Mouse (Mus musculus): ENCODE results near the gene Hnrnpul2. TPM values are rescaled to one million over a fixed set of nuclear protein-coding genes. Genes with fewer than 3 reads are reported as not detected.

Gene Hnrnpul2
- polyA plus RNA-seq, 1 experiment, result 4.8 TPM

Other genes starting within 250 kb of the Hnrnpul2 start
- not detected in 2 replicates for gene Slc22a8, start 228.8 kb upstream of the Hnrnpul2 start, polyA plus RNA-seq (2012; rRNA removed)
- not detected in 2 replicates for gene Slc22a6, start 202.0 kb upstream of the Hnrnpul2 start, polyA plus RNA-seq (2012; rRNA removed)
- 2.4 and 2.8 TPM in 2 replicates for gene Chrm1, start 156.2 kb upstream of the Hnrnpul2 start, polyA plus RNA-seq (2012; rRNA removed)
- gene Slc3a2, start 96.6 kb upstream of the Hnrnpul2 start, polyA plus RNA-seq (2012; rRNA removed), result 59.0 and 70.9 TPM in 2 replicates
- gene Wdr74, start 84.2 kb upstream of the Hnrnpul2 start, polyA plus RNA-seq (2012; rRNA removed), result 13.9 and 17.6 TPM in 2 replicates
- gene 1700092M07Rik, start 79.3 kb upstream of the Hnrnpul2 start, polyA plus RNA-seq (2012; rRNA removed), result not detected in 2 replicates
- 28.6 and 29.7 TPM in 2 replicates for gene Stx5a, start 78.6 kb upstream of the Hnrnpul2 start, polyA plus RNA-seq (2012; rRNA removed)
- 24.7 and 38.5 TPM in 2 replicates for gene Nxf1, start 62.9 kb upstream of the Hnrnpul2 start, polyA plus RNA-seq (2012; rRNA removed)
- 107 and 138 TPM in 2 replicates for gene Tmem223, start 49.0 kb upstream of the Hnrnpul2 start, polyA plus RNA-seq (2012; rRNA removed)
- 63.5 and 70.7 TPM in 2 replicates for gene Tmem179b, start 45.5 kb upstream of the Hnrnpul2 start, polyA plus RNA-seq (2012; rRNA removed)
- gene Taf6l, start 33.6 kb upstream of the Hnrnpul2 start, polyA plus RNA-seq (2012; rRNA removed), result 5.5 and 9.3 TPM in 2 replicates
- gene Polr2g, start 21.4 kb upstream of the Hnrnpul2 start, polyA plus RNA-seq (2012; rRNA removed), result 9.7 and 10.4 TPM in 2 replicates
- 0.48 and 0.78 TPM in 2 replicates for gene Zbtb3, start 17.5 kb upstream of the Hnrnpul2 start, polyA plus RNA-seq (2012; rRNA removed)
- 1.4 and 2.1 TPM in 2 replicates for gene Ttc9c, start 677 bp upstream of the Hnrnpul2 start, polyA plus RNA-seq (2012; rRNA removed)
- 0.61 TPM in 1 of 2 replicates, not detected in the other for gene AC129217.1, start 9.8 kb downstream of the Hnrnpul2 start, polyA plus RNA-seq (2012; rRNA removed)
- 102 and 130 TPM in 2 replicates for gene Bscl2, start 17.5 kb downstream of the Hnrnpul2 start, polyA plus RNA-seq (2012; rRNA removed)
- 0.41 and 0.42 TPM in 2 replicates for gene Gng3, start 19.2 kb downstream of the Hnrnpul2 start, polyA plus RNA-seq (2012; rRNA removed)
- gene Lrrn4cl, start 30.8 kb downstream of the Hnrnpul2 start, polyA plus RNA-seq (2012; rRNA removed), result 1.0 and 1.1 TPM in 2 replicates
- gene Ubxn1, start 51.5 kb downstream of the Hnrnpul2 start, polyA plus RNA-seq (2012; rRNA removed), result 92.0 and 115 TPM in 2 replicates
- 7.5 and 9.7 TPM in 2 replicates for gene Uqcc3, start 60.9 kb downstream of the Hnrnpul2 start, polyA plus RNA-seq (2012; rRNA removed)
- 0.36 and 0.58 TPM in 2 replicates for gene Lbhd1, start 63.7 kb downstream of the Hnrnpul2 start, polyA plus RNA-seq (2012; rRNA removed)
- gene Gm49403, start 63.9 kb downstream of the Hnrnpul2 start, polyA plus RNA-seq (2012; rRNA removed), result not detected in 2 replicates
- 2.3 and 2.6 TPM in 2 replicates for gene 1810009A15Rik, start 68.8 kb downstream of the Hnrnpul2 start, polyA plus RNA-seq (2012; rRNA removed)
- 0.21 TPM in 1 of 2 replicates, not detected in the other for gene Gm49416, start 68.9 kb downstream of the Hnrnpul2 start, polyA plus RNA-seq (2012; rRNA removed)
- gene Ints5, start 73.0 kb downstream of the Hnrnpul2 start, polyA plus RNA-seq (2012; rRNA removed), result 12.8 and 15.7 TPM in 2 replicates
- gene Ganab, start 78.1 kb downstream of the Hnrnpul2 start, polyA plus RNA-seq (2012; rRNA removed), result 23.0 and 34.6 TPM in 2 replicates
- gene B3gat3, start 100.4 kb downstream of the Hnrnpul2 start, polyA plus RNA-seq (2012; rRNA removed), result 51.9 and 68.6 TPM in 2 replicates
- 10.0 and 15.1 TPM in 2 replicates for gene Rom1, start 109.3 kb downstream of the Hnrnpul2 start, polyA plus RNA-seq (2012; rRNA removed)
- 27.6 and 30.6 TPM in 2 replicates for gene Eml3, start 109.5 kb downstream of the Hnrnpul2 start, polyA plus RNA-seq (2012; rRNA removed)
- 7.1 and 8.7 TPM in 2 replicates for gene Mta2, start 121.9 kb downstream of the Hnrnpul2 start, polyA plus RNA-seq (2012; rRNA removed)
- 6.5 and 9.3 TPM in 2 replicates for gene Tut1, start 133.8 kb downstream of the Hnrnpul2 start, polyA plus RNA-seq (2012; rRNA removed)
- gene Eef1g, start 147.0 kb downstream of the Hnrnpul2 start, polyA plus RNA-seq (2012; rRNA removed), result 33.9 and 55.8 TPM in 2 replicates
- 6.4 and 12.5 TPM in 2 replicates for gene Ahnak, start 169.3 kb downstream of the Hnrnpul2 start, polyA plus RNA-seq (2012; rRNA removed)

Data from stomach, adult 2 months (tissue).